Mouse (Mus musculus): ENCODE results near the gene Morn1. TPM values are rescaled to one million over a fixed set of nuclear protein-coding genes. Genes with fewer than 3 reads are reported as not detected.
A peak's percentile ranks its signal among the peaks of the same experiment; 100 is the strongest.

Gene Morn1
- total RNA-seq, 2 experiments from 2014 or later: 12.1 to 12.9 TPM

DNA sequence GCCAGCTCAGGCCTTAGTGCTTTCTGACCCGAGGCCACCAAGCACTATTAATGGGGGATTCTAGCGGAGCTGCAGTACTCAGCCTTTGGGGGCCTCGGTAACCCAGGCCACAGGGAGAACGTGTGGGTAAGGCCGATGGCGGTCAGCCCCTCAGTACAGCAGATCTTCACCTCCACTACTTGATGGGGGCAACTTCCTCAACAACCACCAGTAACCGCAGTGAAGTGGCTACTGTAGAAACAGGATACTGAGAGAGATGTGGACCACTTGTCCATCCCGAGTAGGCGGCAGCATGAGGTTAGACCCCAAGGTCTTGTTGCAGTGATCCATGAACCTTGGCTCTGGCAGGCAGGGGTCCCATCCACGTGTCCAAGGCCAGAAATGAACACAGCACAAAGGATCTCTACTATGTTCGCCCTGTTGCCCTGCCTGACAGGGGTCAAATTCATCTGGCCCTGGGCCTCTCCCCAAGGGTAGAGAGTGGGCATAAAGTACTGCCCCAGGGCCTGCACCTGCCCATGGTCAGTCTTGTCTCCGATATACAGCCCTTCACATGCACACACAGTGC, 64.9 kb downstream of the Morn1 start:
- intact Hi-C loops (cut with DNase I): no loop called here
- no peak for DNase-seq (ENCODE audit: low spot score in 2 of 2)

DNA sequence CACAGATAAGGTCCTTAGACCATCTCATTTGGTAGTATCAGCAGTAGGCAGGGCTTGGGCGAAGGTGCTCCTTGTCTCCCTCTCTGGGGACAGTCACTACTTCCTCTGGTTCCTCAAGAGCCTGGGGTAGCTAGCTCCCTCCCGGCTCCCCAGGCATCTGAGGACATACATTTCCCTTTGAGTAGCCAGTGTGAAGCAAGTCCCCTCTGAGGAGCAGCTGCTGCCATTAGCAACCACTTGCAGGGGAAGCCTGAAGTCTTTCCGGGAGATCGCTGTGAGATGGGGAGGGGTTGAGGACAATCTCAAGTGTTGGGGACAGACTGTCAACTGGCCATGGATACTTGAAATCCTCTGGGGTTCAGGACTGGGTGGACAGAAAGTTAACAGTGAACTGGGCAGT, 65.5 kb downstream of the Morn1 start:
- intact Hi-C loops (cut with DNase I): no loop called here
- no peak for DNase-seq (ENCODE audit: low spot score in 2 of 2)

DNA sequence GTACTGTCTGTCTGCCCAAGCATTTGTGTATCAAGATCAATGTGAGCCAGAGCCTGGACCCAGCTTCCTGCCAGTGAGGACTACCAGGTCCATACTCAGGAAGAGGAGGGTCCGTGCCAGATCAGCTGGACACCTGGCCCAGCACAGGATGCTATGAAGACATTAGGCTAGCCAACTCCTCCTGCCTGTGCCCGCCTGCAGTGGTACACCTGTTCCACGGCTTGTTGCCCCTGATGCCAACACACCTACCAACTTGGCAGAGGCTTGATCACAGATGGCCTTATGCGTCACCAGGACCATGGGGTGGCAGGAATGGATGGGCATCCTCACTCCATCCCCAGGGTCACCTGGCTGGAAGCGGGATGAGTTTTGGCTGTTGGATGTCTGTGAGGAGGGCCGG, 66.1 kb downstream of the Morn1 start:
- intact Hi-C loops (cut with DNase I): no loop called here
- DNase-seq (ENCODE audit: low spot score in 2 of 2): no peak

DNA sequence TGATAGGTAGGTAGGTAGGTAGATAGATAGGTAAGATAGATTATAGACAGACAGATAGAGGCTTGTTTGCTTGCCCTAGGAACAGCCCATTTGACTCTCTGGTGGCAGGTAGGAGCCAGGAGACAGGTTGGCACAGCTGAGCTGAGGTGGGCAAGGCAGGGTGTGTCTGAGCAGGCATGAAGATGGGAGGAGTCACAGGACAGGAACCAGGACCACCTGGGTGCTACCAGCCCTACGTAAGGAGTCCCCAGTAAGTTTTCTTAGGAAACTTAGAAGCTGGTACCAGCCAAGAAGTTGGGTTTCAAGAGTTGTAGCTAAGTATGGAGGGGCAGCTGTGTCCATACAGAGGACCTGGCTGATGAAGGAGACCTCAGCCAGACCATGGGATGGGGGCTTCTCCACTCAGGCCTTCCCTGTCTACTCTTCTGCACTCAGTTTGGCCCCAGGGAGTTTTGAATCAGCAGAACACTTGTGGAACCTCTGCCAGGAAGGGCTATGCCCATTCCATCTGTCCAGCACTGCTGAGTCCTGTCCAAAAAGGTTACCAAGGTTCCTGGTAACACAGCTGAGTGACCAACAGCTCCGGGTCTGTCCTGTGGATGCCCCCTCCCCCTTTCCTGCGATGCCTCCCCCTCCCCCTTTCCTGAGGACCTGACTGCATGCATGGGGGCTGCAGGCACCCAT, 67.2 kb downstream of the Morn1 start:
- intact Hi-C loops (cut with DNase I): no loop called here
- no peak for DNase-seq (ENCODE audit: low spot score in 2 of 2)

DNA sequence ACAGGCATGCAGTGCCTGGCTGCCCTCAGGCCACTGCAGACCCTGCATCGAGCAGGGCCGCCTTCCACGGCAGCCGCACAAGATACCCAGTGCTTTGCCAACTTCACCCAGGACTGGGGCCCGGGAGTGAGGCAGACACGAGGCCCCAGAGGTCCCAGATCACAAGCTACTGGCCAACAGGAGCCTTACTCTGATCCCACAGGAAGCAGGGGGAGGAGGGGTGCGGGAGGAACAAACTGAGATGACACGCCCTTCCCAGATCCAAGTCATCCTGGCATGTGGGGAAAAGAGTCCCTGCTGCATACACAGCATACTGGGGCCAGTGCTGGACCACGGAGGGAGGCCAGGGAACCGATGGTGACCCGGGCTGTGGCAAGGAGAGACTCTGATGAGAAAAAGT, 68.6 kb downstream of the Morn1 start:
- intact Hi-C loops (cut with DNase I): no loop called here
- DNase-seq (ENCODE audit: low spot score in 2 of 2): no peak

DNA sequence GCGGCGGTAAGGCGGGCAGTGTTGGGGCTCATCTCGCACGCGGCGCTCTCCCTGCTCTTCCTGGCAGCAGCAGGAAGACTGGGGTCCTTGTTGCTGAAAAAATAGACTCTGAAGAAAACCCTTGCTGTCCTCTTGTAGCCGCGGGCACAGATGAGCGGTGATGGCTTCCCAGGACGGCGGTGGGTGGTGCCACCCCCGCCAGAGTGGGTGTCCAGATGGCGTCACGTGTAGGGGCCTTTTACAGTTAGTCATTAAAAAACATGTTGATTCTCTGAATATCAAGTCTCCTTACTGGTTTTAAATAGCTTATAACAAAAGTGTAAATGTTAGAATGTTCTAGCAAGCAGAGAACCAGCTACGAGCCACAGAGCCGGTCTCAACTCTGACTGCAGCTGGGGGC, 70.4 kb downstream of the Morn1 start:
- DNase-seq (ENCODE audit: low spot score in 2 of 2): no peak
- intact Hi-C loops (cut with DNase I): no loop called here

DNA sequence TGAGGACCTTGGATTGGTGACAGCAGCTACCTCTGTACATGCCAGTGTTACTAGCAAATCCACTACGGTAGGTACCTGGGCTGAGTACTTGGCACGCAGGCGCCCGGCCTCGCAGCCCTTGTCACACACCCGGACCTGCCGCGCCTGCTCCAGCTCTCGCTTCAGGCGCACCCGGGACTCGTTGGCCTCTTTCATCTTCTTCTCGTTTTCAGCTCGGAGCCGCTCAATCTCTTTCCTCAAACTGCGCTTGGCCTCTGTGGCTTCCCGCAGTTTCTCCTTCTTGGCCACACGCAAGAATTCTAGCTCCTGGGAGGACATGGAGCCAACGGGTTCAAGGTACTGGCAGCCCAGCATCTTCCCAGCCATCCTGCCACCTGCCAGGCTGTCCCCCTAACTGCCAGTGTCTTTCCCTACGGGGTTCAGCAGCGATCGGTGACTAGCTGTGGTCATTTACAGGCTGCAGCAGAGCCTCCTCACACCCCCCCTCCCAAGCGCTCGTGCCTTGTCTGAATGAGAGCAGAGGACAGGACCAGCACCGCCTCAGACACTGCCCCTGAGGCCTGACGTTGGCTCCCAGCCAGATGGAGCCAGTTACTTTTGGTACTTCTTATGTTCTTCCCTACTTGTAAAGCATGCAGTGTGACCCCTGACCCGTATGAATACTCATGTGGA, 71.6 kb downstream of the Morn1 start:
- no peak for DNase-seq (ENCODE audit: low spot score in 2 of 2)
- intact Hi-C loops (cut with DNase I): no loop called here

DNA sequence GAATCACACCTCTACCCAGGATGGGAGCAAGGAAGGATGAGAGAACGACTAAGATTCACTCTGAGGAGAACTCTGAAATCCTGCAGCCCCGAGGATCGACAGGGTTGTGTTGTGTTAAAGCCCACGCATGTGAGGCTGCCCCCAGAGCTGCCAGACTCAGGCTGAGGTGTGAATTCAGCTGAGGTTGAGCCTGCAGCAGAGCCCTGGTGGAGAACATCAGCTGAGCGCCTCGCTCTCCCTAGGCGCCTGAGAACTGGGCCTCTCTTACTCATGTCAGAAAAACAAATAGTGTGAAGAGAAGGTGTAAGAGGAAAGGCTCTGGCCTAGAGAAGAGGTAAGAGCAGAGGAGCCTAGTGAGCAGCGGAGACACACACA, 72.2 kb downstream of the Morn1 start:
- intact Hi-C loops (cut with DNase I): no loop called here
- no peak for DNase-seq (ENCODE audit: low spot score in 2 of 2)

DNA sequence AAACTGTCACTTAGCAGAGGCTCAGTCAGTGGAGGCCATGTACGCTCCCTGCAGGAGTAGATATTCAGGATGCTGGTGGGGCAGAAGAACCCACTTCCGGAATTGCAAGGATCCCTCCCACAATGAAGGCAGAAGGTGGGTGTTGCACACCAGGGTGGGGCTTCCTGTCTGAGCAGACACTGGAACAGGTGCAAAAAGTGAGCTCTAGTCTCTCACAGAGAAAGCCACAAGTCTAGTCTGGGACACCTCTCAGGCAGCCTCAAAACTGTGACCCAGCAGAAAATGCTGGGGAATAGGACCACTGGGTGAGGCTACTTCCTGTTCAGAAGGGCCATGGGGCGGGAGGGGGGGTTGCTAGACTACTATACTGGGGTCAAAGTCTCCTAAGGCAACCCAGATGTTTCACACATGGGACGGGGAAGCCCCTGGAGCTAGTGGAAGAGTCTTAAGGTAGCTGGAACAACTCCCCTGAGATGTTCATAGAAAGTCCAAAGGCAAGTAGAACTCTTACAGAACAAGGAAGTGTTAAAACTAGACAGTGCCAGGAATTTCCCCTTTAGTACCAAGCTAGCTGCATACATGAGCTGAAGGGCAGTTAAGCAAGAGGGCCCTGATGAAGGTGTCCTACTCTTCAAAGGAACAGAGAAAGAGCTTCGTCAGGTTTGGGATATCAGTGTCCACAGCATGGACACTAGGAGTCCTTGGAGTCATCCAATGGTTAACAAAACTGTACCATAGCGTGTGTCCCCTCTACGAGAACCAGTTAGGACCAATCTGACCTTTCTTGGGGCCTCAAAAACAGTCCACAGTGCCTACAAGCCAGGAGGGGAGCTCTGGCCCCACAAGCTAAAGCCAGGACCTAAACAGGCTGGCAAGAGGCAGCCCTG, 76.3 kb downstream of the Morn1 start:
- no peak for DNase-seq (ENCODE audit: low spot score in 2 of 2)
- intact Hi-C loops (cut with DNase I): loop anchor here (5.0 kb wide), 1 partner anchor 60 kb away; the partner anchor contains the start of gene Ski

DNA sequence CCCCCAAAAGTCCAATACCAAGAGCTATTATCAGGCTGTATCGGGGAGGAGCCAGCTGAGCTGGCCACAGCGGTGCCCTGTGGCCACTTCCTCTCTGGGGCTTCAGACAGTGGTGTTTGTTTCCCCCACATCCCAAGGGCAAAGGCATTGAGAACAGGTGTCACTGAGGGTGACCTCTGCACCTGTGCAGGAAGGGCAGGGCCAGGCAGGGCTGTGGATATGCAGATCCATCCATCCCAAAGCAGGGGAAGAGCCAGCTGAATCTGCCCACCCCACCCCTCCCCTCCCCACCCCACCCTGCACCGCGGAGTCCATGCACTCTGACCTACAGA, 76.9 kb downstream of the Morn1 start:
- no peak for DNase-seq (ENCODE audit: low spot score in 2 of 2)
- intact Hi-C loops (cut with DNase I): loop anchor here (5.0 kb wide), 1 partner anchor 59 kb away; the partner anchor contains the start of gene Ski

DNA sequence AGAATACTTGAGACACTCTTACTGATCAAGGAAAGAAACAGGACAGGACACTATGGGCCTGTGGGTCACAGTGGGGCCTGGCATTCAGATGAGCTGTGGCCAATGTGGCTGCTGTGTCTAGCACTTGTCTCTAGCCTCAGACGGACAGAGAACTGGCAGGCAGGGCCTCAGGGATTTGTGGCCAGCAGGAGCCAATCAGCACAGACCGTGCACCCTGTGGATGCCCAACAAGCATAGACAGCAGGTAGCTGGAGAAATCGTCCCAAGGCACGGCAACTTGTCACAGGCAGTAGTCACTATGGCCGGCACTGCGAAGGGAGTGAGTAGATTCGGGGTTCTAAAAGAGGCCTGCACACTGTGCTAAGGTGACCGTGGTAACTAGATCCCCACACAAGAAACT, 77.3 kb downstream of the Morn1 start:
- no peak for DNase-seq (ENCODE audit: low spot score in 2 of 2)
- intact Hi-C loops (cut with DNase I): loop anchor here (5.0 kb wide), 1 partner anchor 59 kb away; the partner anchor contains the start of gene Ski

DNA sequence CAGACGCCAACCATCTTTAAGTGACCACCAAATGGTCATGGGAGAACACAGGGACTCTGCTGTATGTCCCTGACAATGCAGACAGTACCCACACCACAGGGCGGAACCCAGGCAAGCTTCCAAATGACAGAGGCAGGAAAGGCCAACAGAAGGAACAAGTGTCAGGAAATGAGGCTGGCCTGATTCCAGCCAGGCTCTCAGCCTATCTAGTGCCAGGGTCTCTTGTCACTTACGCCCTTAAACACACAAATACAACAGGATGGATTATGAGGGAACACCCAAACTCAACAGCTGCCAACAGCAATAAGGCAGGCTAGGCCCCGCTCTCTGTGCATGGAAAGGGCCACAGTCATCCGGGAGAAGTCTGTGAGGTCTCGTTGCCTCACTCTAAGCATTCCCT, 78.2 kb downstream of the Morn1 start:
- intact Hi-C loops (cut with DNase I): loop anchor here (5.0 kb wide), 1 partner anchor 58 kb away; the partner anchor contains the start of gene Ski
- no peak for DNase-seq (ENCODE audit: low spot score in 2 of 2)

DNA sequence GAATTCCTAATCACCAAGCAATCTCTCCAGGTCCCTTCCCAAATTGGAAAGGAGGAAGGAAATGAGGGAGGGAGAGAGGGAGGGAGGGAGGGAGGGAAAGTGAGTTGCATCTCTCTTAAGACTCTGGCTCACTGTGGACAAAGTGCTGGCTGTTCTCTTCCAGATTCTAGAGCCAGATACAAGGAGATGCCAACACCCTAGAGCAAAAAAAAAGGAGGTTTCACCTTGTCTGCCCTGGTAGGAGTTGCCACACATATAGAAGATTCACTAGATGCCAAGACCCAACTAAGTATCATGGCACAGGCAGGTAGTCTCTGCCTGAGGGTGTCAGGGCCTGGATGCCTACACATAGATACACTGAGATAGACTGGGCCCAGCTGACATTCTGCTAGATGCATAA, 79.5 kb downstream of the Morn1 start:
- intact Hi-C loops (cut with DNase I): no loop called here

DNA sequence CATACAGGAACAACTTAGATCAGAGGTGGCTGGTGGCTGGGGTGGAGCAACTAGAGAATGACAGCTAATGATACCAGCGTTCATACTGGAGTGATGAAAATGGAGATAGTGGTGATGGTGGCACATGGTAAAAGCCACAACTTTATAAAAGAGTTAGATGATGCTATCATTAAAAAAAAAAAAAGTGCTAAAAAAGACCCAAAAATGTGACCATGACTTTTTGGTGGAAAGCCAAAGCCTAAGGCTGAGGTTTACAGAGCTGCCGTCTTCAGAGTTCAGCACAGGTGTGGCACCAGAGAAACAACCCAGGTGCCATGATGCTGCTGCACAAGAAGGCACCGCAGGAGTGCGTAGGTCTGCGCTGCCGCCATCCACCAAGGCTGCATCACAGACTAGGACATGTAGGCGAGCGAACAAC, 82.5 kb downstream of the Morn1 start:
- DNase-seq (ENCODE audit: low spot score in 2 of 2): no peak
- intact Hi-C loops (cut with DNase I): no loop called here

More for the DNA sequence above, 79.5 kb downstream of the Morn1 start:
- DNase-seq (ENCODE audit: low spot score in 2 of 2): no peak

DNA sequence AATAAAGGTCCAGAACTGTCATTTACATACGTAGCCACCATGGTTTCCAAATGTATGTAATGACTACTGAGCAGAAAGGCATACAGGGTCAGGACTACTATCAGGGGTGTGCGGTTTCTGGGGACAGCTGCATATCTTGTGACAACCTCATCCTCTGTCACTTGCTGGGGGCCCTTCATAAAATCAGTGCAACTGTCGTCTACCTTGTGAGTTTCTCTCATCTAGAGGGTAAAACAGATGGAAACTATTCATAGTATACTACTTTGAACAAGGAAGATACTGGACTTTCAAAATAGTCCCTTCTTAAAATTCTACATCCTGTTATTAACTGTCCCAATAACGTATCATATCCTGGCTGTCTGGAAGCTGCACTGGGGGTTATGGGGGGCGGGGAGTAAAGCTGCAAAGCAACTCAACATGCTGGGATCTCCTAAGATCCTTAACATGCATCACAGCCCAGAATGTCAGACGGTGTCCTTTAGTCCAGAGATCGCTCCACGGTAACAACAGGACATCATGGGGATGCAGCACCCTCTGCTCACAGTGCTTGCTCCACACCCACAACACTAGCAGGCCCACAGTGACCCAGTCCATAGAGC, 84.3 kb downstream of the Morn1 start:
- DNase-seq (ENCODE audit: low spot score in 2 of 2): no peak
- intact Hi-C loops (cut with DNase I): loop anchor here (5.0 kb wide), 1 partner anchor 37 kb away; no protein-coding TSS in a partner anchor

DNA sequence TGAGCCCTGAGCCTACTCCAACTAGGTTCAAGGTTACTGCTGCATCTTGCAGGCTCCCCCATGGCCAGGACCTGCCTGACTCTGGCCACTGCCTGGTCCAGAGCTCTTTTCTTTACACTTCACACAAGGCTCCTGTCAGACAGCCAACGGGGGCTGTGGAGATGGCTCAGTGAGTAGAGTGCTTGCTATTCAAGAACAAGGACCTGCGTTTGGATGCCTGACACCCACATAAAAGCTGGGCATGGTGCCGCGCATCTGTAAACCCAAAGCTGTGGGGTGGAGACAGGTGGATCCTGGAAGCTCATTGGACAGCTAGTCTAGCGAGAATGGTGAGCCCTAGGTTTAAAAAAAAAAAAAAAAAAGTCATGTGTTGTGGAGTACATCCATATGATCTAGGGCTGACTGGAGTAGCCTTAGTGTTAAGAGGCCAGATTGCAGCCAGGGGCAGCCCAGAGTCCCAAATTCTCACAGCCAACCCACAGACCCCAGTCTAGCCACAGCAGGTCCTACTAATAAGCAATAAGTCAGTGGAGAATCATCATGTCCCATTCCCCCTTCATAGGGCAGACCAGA, 85.7 kb downstream of the Morn1 start:
- intact Hi-C loops (cut with DNase I): loop anchor here (5.0 kb wide), 1 partner anchor 35 kb away; no protein-coding TSS in a partner anchor
- DNase-seq (ENCODE audit: low spot score in 2 of 2): peak; percentile 54 to 83

DNA sequence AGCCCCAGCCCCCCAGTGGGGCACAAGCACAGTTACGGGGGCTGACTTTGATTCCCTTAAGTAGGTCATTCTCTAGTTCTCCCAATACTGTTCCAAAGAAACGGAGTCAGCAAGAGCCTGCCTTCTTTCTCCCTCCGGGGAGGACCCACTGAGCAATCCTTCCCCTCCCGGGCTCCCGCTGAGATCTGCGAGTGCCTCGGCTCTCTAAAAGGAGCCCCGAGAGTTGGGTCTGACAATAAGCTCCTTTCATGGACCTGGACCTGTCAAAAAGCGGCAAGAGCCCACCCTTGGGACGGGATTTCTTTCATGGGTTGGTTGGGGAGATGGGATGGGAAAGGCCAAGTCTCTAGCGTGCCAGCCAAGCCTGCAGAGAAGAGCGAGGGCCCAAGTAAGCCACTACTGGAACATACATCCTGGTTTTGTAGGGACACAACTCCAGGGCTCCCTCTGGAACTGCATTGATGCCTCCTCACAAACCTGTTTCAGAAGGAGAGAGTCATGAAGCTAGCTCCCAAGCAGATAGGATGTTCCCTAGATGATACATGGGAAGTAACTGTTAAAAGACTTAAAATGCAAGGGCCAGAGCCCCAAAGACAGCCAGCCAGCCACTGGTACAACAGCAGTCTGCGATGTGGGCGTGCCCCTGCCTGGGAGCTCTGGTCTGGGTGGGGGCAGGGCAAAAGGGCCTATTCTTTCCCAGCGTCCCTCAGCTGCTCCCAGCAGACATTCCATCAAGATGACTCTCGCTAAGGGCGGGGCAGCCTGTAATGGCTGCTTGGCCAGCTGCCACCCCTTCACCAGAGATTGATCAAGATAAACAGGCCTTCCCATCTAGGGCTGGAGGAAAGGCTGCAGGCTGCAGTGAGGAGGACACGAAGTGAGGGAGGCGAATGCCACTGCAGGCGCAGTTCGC, 86.8 kb downstream of the Morn1 start:
- peak; percentile 70 to 82 for DNase-seq (ENCODE audit: low spot score in 2 of 2)
- intact Hi-C loops (cut with DNase I): loop anchor here (5.0 kb wide), 1 partner anchor 34 kb away; no protein-coding TSS in a partner anchor

Measured in left cerebral cortex, postnatal 14 days (tissue).